Mouse (Mus musculus) liver, adult 2 months (tissue): ENCODE data around the gene Dync1i1. TPM values are rescaled to one million over a fixed set of nuclear protein-coding genes. Genes with fewer than 3 reads are reported as not detected.

Source experiments
- DNase-seq: peaks from one replicate; pipeline ENCODE4 v3.0.0-alpha.2; 2011; ENCODE audit warnings: low read depth, low spot score; ENCODE audit errors: extremely low read depth
- H3K27ac ChIP-seq: fragments of 200-500 bp; replicated peaks from 2 replicates; pipeline ENCODE4 v1.5.1; 2012; ENCODE audit warnings: low read depth, mild to moderate bottlenecking, control low read depth, inconsistent platforms, low read length; ENCODE audit not compliant: insufficient read depth
- H3K27me3 ChIP-seq: fragments of 200-500 bp; 2 replicates; pipeline ENCODE4 v1.6.1; 2012; ENCODE audit warnings: mild to moderate bottlenecking, moderate library complexity, low read length, inconsistent platforms; ENCODE audit not compliant: control insufficient read depth, insufficient read depth
- H3K36me3 ChIP-seq: fragments of 200-500 bp; 2 replicates; pipeline ENCODE4 v1.6.1; 2012; ENCODE audit warnings: low read length, inconsistent platforms; ENCODE audit not compliant: control insufficient read depth, insufficient read depth
- H3K4me1 ChIP-seq: fragments of 200-500 bp; 2 replicates; pipeline ENCODE4 v1.6.1; 2011; ENCODE audit warnings: low read length; ENCODE audit not compliant: control insufficient read depth, insufficient read depth
- H3K4me3 ChIP-seq: fragments of 200-500 bp; 2 replicates; pipeline ENCODE4 v1.5.1; 2011; ENCODE audit warnings: low read depth, mild to moderate bottlenecking, control low read depth, low read length, moderate library complexity; ENCODE audit not compliant: insufficient read depth
- H3K79me2 ChIP-seq: fragments of 200-500 bp; 2 replicates; pipeline ENCODE4 v1.6.1; 2012; ENCODE audit warnings: inconsistent platforms, mild to moderate bottlenecking, low read length, moderate library complexity; ENCODE audit not compliant: control insufficient read depth, insufficient read depth
- H3K9ac ChIP-seq: fragments of 200-500 bp; 2 replicates; pipeline ENCODE4 v1.6.1; 2012; ENCODE audit warnings: low read depth, mild to moderate bottlenecking, control low read depth, inconsistent platforms, low read length
- CTCF ChIP-seq: fragments of 200-500 bp; IDR thresholded peaks from 2 replicates; pipeline ENCODE4 v1.5.1; 2011; ENCODE audit warnings: low read depth, low read length, control low read depth
- POLR2A ChIP-seq: fragments of 200-500 bp; IDR thresholded peaks from 2 replicates; pipeline ENCODE4 v1.6.1; 2011; ENCODE audit warnings: low read length, control low read depth; ENCODE audit not compliant: insufficient read depth; ENCODE audit errors: extremely low read depth
- WGBS: fragments of 180-500 bp; shearing (Covaris S2); methylation state at CpG from one replicate; pipeline ENCODE4 v1.1.7; 2018; 5-methylcytosine and 5-hydroxymethylcytosine counted together
- polyA plus RNA-seq: library from polyadenylated mRNA; depleted of rRNA; stranded (reverse); fragments of >200 nt; gene quantifications from 2 replicates; pipeline ENCODE4 v1.2.3, GENCODE M21; 2012
- total RNA-seq: library from RNA; depleted of rRNA; stranded (reverse); fragments of >200 nt; gene quantifications from 2 replicates; pipeline ENCODE4 v1.2.3, GENCODE M21; 2014

Gene Dync1i1
- total and polyA plus RNA-seq, 2 experiments, result not detected

DNA sequence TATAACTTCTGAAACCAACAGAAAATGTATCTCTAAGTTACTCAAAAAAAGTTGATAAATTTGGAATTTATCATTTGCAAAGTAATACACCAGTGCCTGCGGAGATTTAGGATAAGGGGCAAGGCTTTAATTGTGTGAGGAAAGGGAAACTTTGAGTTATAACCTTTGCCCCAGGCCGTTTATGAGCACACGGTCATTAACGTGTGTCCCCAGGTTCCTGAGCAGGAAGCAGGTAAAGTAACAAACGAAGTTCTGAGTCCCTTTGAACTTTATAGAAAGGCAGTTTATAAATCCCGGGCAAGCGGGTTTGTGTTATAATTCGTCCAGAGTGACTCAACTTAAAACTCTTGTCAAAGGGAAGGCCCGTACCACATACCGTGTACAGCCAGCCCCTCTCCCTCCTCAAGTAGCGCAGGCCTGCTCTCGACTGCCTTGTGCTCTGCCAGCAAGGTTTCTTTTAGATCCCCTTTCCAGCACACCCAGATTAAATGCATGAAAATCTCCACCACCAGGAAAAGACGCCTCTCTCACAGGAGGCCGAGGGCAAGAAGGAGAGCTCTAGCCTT lies 103.1 kb downstream of the Dync1i1 start:
- TF ChIP-seq POLR2A (no peak), CTCF (no peak)
- no peaks in the 10 kb centered on the region for H3K79me2 ChIP-seq
- no peak for DNase-seq
- no peaks in the 10 kb centered on the region for H3K4me1 ChIP-seq
- WGBS, result 77% methylated on average over 14 of the region's 14 CpGs
- no peak overlapping the region for H3K27ac ChIP-seq
- H3K4me3 ChIP-seq, result no peak overlapping the region
- H3K27me3 ChIP-seq, result no peaks in the 10 kb centered on the region
- H3K36me3 ChIP-seq, result no peaks in the 10 kb centered on the region
- no peak overlapping the region for H3K9ac ChIP-seq

DNA sequence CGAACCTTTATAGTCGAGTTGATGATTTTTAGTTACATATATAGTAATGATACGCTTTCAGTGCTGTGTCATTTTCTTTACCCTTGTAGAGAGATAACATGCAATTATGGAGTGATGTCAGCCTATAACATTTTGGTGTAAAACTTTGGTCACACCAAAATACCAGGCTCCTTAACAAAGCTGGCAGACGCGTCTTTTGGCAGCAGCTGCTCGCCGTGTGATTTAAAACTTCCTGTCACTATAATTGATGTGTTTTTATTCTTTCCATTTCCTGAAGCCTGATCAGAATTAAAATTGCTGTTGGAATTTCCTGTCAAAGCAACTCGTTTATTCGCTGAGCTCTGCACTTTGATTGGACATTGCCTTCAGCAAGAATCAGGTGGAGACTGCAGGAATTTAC lies 103.7 kb downstream of the Dync1i1 start:
- Histone ChIP-seq H3K27ac (no peak overlapping the region), H3K36me3 (no peaks in the 10 kb centered on the region), H3K27me3 (no peaks in the 10 kb centered on the region), H3K4me1 (no peaks in the 10 kb centered on the region), H3K79me2 (no peaks in the 10 kb centered on the region), H3K9ac (no peak overlapping the region), H3K4me3 (no peak overlapping the region)
- DNase-seq, result no peak
- TF ChIP-seq POLR2A, result no peak
- TF ChIP-seq CTCF, result no peak
- WGBS, result 74% methylated on average over 9 of the region's 9 CpGs

DNA sequence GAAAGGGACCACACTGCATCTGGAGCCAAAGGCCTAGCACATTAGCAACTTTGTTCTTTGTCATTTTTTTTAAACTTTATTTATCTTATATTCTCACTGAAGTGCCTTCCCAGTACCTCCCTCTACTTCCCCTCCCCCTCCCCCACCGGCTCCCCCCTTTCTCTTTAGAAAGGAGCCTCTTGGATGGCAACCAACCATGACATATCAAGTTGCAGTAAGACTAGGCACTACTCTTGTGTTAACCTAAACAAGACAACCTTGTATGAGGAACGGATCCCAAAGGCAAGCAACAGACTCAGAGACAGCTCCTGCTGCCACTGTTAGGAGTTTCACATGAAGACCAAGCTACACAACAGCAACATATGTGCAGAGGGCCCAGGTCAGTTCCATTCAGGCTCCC lies 105.3 kb downstream of the Dync1i1 start:
- H3K4me1 ChIP-seq, result no peaks in the 10 kb centered on the region
- H3K36me3 ChIP-seq, result no peaks in the 10 kb centered on the region
- H3K79me2 ChIP-seq, result no peaks in the 10 kb centered on the region
- DNase-seq, result no peak
- WGBS, result 86% methylated on average over 2 of the region's 2 CpGs
- H3K4me3 ChIP-seq, result no peak overlapping the region
- H3K27me3 ChIP-seq, result no peaks in the 10 kb centered on the region
- TF ChIP-seq POLR2A (no peak), CTCF (no peak)
- H3K27ac ChIP-seq, result no peak overlapping the region
- H3K9ac ChIP-seq, result no peak overlapping the region

DNA sequence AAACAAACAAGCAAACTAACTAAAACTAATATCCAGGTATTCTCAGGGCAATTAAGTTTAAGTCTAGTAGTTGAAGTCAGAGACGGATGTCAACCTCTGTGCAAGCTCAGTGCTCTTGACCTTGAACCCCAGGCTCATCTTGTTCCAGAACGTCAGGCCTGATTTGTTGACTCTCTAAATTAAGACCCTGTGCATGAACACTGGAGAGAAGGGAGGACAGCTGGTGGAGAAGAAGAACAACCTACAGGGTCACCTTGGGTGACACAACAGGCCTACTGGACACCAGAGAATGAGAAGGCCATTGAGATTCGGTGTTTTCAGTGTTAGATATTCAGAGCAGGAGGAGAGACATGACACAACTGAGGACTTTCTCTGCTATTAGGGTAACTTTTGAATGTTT lies 105.8 kb downstream of the Dync1i1 start:
- 82% methylated on average over 3 of the region's 3 CpGs for WGBS
- no peak for DNase-seq
- H3K36me3 ChIP-seq, result no peaks in the 10 kb centered on the region
- no peak for TF ChIP-seq POLR2A
- no peaks in the 10 kb centered on the region for H3K27me3 ChIP-seq
- H3K4me3 ChIP-seq, result no peak overlapping the region
- no peaks in the 10 kb centered on the region for H3K4me1 ChIP-seq
- no peak overlapping the region for H3K9ac ChIP-seq
- no peaks in the 10 kb centered on the region for H3K79me2 ChIP-seq
- H3K27ac ChIP-seq, result no peak overlapping the region

DNA sequence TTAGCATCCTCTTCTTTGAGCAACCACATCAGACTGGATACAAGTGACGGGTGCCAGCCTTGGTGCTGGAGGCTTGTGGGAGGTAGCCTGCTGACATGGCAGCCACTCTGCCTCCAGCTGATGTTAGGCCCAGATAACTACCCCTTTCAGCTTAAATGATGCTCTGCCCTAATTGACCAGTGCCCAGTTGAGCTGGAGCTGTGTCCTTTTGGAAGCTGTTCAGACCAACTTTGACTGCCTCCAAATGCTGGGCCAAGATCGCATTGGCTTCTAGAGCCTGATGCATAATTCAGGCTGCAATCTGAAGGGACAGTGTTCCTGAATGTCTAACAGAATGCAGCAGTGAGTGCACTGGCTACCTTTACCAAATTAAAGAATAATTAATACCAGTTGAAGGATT lies 107.4 kb downstream of the Dync1i1 start:
- 93% methylated on average over 2 of the region's 2 CpGs for WGBS
- no peak overlapping the region for H3K4me3 ChIP-seq

DNA sequence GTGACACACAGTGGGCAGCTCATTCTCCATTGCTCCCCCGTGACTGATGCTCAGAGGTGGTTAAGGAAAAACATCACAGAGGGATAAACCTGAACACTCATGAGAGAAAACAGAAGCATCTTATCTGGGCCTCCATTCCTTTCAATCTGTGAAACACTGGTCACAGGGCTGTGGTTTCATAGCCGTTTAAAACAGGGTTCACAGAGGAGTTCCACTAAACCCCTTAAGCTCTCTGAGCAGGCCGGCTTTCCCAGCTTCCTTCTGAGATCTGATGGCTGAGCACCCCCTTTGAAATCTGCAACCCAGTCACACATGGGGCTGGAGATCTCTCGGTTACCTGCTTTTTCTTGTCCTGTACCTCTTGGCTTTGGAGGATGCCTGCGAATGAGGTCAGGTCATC lies 117.0 kb downstream of the Dync1i1 start:
- no peak for DNase-seq
- H3K9ac ChIP-seq, result no peak overlapping the region
- H3K36me3 ChIP-seq, result no peaks in the 10 kb centered on the region
- no peaks in the 10 kb centered on the region for H3K4me1 ChIP-seq
- H3K4me3 ChIP-seq, result no peak overlapping the region
- H3K27ac ChIP-seq, result no peak overlapping the region
- TF ChIP-seq CTCF (no peak), POLR2A (no peak)
- H3K27me3 ChIP-seq, result no peaks in the 10 kb centered on the region
- H3K79me2 ChIP-seq, result no peaks in the 10 kb centered on the region
- WGBS, result 86% methylated on average over 5 of the region's 5 CpGs

More for the DNA sequence above, 107.4 kb downstream of the Dync1i1 start:
- no peak overlapping the region for H3K27ac ChIP-seq
- H3K4me1 ChIP-seq, result no peaks in the 10 kb centered on the region
- H3K36me3 ChIP-seq, result no peaks in the 10 kb centered on the region
- no peaks in the 10 kb centered on the region for H3K27me3 ChIP-seq
- no peak for TF ChIP-seq POLR2A
- TF ChIP-seq CTCF, result no peak
- no peak for DNase-seq
- H3K79me2 ChIP-seq, result no peaks in the 10 kb centered on the region
- H3K9ac ChIP-seq, result no peak overlapping the region
